Mouse (Mus musculus): ENCODE data around the gene Sdcbp2. TPM values are rescaled to one million over a fixed set of nuclear protein-coding genes. Genes with fewer than 3 reads are reported as not detected.
A peak's percentile ranks its signal among the peaks of the same experiment; 100 is the strongest.

The Sdcbp2 gene
- total RNA-seq, 2 experiments from 2014 or later, result 0.48 to 0.54 TPM

DNA sequence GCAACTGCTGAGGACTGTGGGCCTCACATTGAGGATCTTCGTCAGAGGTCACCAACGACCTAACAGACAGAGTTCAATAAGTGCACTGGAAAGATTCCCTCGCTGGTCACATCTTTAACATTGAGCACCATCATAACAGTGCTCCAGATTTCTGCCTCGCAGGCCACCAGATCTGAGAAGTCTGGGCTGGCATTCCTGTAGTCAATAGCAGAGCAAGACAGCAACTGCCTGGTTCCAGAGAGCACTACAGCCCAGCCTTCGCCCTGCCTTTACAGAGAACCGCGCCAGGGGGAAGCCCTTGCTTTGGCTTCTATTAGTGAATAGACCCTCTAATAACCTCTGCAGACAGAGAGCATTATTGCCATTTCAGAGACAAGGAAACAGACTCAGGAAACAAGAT, 53.9 kb downstream of the Sdcbp2 start:
- intact Hi-C loops (cut with DNase I), result no loop called here
- DNase-seq, result no peak

DNA sequence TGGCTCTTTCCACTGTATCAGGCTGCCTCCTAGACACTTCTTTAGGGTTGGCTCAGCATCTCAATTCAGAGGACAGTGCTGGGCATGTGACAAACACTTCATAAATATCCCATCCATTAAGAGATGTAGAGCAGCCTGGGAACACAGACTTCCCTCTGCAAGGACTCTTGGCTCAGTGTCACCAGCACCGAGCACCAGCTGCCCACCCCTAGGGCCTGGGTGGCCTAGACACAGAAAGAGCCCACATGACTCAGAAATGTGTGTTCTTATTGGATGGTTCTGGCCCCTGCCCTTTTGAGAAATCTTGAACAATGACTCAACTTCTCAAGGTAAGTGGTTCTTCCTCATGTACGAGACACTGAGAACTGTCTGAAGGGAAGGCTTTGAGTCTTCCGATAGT, 55.6 kb downstream of the Sdcbp2 start:
- no peak for DNase-seq
- intact Hi-C loops (cut with DNase I), result no loop called here

DNA sequence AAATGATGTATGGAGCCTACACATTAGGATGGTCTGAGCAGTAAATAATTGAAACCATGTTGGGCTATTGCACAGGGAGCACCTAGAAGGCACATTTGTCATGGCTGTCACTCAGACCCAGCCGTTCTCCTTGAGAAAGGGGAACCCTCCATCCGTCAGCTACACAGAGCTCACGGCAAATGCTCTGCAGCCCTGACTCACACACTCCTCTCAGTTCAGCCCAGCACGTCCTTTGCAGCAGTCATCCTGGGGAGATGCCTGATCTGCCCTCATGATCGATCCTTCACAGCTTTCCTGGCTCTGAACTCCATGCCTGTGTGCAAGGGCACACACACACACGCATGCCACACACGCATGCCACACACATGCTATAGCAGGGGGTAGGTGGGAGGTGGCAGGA, 56.9 kb downstream of the Sdcbp2 start:
- intact Hi-C loops (cut with DNase I), result no loop called here
- no peak for DNase-seq

DNA sequence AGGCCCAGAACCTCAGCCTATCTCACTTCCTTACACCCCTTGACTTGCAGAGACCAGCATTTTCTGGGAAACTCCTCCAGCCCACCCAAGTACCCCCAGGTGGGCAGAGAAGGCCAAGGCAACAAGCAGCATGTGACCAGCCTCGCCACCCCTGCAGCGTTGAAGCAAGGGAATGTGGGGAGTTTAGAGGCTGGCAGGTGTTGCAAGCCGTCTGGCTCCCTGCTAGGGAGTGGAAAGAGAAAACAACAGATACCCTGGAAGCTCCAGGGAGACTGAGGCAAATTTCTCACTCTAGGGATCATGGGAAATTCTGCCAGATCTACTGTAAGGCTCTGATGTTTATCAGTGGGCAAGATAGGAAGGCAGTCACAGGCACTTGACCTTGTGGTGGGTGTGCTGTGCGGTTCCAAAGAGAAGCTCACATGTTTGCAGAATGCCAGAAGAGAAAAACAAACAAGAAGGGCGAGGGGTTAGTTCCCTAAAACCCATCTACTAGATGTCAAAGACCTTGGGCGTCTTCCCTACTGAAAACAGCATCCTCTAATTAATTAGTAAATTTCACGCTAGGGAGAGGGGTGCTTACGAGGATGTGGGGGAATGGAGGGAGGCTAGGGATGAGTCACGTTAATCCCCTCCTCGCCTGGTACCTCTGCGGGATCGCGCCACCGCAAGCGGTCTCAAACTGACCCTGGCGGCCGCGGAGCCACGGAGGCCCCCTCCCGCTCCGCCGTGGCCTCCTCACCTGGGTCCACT, 59.2 kb downstream of the Sdcbp2 start:
- intact Hi-C loops (cut with DNase I), result no loop called here
- no peak for DNase-seq

DNA sequence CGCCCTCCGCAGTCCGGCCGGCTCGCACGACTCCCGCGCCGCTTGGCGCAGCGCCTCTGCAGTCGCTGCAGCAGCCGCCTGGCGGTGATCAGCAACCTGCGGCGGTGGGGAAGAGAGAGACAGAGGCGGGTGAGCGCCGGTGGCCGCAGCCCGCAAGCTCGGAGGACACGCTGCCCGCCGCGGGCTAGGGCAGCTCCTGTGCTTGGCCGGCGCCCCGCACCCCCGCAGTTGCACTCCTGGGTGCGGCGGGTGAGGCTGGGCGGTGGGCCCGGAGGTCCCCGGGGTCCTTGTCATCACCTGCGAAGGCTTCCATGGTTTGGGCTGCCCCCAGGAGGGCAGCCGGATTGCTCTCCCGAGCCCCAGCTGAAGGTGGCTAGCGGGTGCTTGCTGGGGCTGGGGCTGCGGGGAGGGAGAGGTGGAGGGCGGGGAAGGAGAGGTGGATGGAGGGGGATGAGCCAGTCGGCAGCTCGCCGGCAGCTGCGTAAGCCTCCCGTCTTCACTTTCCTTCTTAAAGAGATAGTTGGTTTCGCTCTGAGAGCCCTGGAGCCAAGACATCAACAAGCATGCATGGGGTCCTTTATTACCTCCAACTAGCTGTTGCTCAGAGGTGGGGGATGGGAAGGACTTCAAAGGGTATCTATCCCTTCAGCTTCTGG, 59.9 kb downstream of the Sdcbp2 start, which contains the start of gene Snph:
Gene Snph, minus strand, starts transcription at position 435 of the 656 bp plus-strand sequence.
- intact Hi-C loops (cut with DNase I), result no loop called here

DNA sequence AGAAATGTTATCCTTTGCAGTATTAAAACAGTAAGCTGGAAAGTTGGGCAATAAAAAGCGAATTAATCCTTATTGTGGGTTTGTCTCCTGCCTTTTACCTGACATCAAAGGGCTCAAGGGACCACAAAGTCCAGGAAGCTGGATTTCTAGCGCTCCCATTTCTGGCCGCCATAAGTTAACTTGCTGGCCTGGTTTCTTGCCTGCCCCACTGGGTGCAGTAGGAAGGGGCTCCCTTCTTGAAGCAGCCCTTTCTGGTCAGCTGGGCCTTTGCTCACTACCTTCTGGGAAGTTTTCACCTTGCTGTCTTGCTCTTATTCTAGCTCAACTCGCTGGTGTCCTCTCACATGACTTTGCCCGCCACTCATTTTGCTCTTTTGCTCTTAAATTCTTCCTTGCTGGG, 60.6 kb downstream of the Sdcbp2 start:
- intact Hi-C loops (cut with DNase I), result no loop called here
- no peak for DNase-seq

More for the DNA sequence above, 59.9 kb downstream of the Sdcbp2 start, which contains the start of gene Snph:
- peak; percentile 38 to 47 for DNase-seq

DNA sequence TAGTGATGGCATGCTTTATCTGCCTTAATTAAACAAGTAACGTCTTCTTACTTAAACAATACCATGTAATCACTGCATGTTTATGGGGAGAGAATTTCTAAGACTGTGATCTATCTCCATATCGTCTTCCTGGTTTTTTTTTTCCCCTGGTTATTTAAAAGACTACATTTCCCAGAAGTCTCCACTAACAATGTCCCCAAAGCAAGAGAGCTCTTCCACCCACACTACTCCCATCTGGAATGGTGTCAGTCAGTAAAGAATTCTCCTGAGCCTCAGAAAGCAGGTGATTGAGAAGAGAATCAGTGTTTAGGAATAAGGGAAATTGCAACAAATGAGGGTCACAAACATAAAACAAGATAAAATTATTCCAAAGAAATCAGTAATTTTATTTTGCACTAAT, 62.5 kb downstream of the Sdcbp2 start:
- DNase-seq, result no peak
- intact Hi-C loops (cut with DNase I), result no loop called here

DNA sequence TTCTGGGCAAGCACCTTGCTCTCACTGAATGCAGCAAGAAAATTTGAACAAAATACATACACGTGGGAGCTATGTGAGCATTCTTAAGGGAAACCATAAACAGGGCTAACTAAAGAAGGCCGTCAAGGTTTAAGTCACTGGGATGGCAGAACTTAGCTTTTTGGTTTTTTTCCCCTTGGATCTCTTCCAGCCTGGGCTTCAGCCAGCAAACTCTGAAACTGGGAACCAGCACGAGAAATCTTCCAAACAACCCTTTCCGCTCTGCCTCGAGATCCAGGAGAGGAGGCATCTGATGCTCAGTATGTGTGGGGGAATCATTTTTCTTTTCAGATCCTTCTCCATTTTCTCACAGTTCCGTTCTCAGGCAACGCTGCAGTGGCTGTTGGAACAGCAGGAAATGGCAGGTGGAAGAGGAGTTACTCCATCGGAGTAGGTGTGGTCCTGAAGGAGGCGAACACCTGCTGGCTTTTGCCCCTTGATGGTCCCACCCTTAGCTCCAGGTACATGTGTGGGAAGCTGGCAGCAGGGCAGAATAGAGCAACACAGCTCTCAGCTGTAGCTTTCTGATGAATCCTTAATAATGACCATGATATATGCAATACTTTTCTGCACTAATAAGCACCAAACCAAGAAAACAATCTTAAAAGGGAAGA, 63.1 kb downstream of the Sdcbp2 start:
- DNase-seq, result no peak
- intact Hi-C loops (cut with DNase I), result no loop called here

DNA sequence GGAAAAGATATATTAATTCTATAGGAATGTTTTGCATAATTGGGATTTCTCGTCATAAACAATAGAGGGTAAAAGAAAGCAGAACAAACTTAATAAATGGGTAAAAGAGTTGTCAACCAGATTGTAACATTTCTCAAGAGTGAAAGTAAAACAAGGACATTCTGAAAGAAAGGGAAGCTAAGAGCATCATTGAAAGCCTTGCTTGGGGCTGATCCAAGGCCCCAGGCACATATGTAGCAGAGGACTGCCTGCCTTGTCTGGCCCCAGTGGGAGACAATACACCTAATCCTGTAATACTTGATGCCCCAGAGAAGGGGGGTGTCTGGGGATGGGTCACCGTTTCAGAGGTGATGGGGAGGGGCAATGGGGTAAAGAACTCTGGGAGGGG, 63.6 kb downstream of the Sdcbp2 start:
- no peak for DNase-seq
- intact Hi-C loops (cut with DNase I), result no loop called here

Other genes with a start within 250 kb of the Sdcbp2 start
- not detected for gene 4921509C19Rik, start 96.5 kb upstream of the Sdcbp2 start, total RNA-seq (2021)
- gene Nsfl1c, start 78.4 kb upstream of the Sdcbp2 start, total RNA-seq (2021), result 10 to 100 TPM; 76.2 to 77.8 TPM
- 100 to 1,000 TPM; 150 to 166 TPM for gene Fkbp1a, start 30.1 kb upstream of the Sdcbp2 start, total RNA-seq (2021)
- 10 to 100 TPM; 25.7 to 33.6 TPM for gene Snph, start 60.0 kb downstream of the Sdcbp2 start, total RNA-seq (2021)
- not detected for gene Rad21l, start 95.9 kb downstream of the Sdcbp2 start, total RNA-seq (2021)
- gene Tmem74b, start 129.4 kb downstream of the Sdcbp2 start, total RNA-seq (2021), result 1 to 10 TPM in 1 of 2 experiments, under 1 TPM in 1; 0.42 to 1.3 TPM
- gene Psmf1, start 171.6 kb downstream of the Sdcbp2 start, total RNA-seq (2021), result 10 to 100 TPM; 17.0 to 19.9 TPM